Mouse (Mus musculus) megakaryocyte, embryonic 14.5 days (primary cell): ENCODE measurements around the gene Sdhc. TPM values are rescaled to one million over a fixed set of nuclear protein-coding genes. Genes with fewer than 3 reads are reported as not detected.
"Not testable (repeated sequence)": the region's sequence is repeated elsewhere in the genome, so short reads cannot be mapped to it uniquely, and the experiment has no call there.

ENCODE experiments used
- H3K27me3 ChIP-seq: replicated peaks from 2 replicates; pipeline ENCODE3; 2012; ENCODE audit warnings: inconsistent platforms
- H3K36me3 ChIP-seq: replicated peaks from 2 replicates; pipeline ENCODE3; 2012; ENCODE audit warnings: low read length, inconsistent platforms, mixed read lengths
- H3K4me1 ChIP-seq: 2 replicates; pipeline ENCODE4 v1.6.1; 2012; ENCODE audit warnings: inconsistent platforms
- H3K4me3 ChIP-seq: replicated peaks from 2 replicates; pipeline ENCODE3; 2012; ENCODE audit warnings: moderate library complexity, mild to moderate bottlenecking, inconsistent platforms
- H3K9me3 ChIP-seq: 2 replicates; pipeline ENCODE4 v1.6.1; 2012; ENCODE audit warnings: inconsistent platforms
- FLI1 ChIP-seq: IDR thresholded peaks from 2 replicates; pipeline ENCODE4 v1.6.1; 2012; ENCODE audit warnings: low read length, inconsistent platforms, mixed read lengths
- GATA1 ChIP-seq: IDR thresholded peaks from 3 replicates; pipeline ENCODE4 v1.6.1; 2012; ENCODE audit warnings: mixed read lengths, low read length, inconsistent platforms, borderline replicate concordance
- polyA plus RNA-seq: library from polyadenylated mRNA; stranded (reverse); fragments of >175 nt; gene quantifications from 2 replicates; pipeline ENCODE4 v1.2.3, GENCODE M21; 2012; ENCODE audit warnings: low replicate concordance; ENCODE audit not compliant: insufficient read depth

Sdhc gene
- polyA plus RNA-seq, 1 experiment: 93.6 TPM

DNA sequence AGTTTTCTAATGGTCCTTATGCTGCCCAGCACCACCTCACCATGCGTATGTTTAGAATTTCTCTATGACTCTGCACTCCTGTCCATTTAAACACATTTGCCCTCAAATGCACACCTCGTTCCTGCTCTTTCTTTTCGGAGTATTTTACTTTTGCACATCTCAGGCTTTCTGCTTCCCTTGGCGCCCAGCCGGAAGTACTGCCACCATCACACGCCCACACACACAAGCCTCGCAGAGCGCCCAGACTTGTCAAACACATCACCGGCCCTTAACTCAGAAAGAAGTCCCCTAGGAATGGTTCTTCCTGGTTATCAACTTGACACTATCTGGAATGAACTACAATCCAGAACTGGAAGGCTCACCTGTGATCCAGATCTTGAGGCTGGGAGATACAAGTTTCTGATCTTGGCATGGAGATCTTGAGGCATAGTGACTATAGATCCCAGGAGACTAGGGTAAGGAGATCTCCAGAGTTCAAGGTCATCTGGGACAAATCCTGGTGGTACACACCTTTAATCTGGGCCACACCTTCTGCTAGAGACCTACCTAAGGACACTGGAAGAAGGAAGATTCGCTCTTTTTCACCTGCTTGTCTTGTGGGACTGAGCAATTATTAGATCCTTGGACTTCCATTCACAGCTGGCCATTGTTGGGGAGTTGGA is 47.1 kb downstream of the Sdhc start:
- TF ChIP-seq GATA1 (no peak), FLI1 (no peak)
- no peaks in the 10 kb centered on the region for H3K36me3 ChIP-seq
- peak overlapping the region; percentile 94 for H3K4me3 ChIP-seq
- peaks cover 14% of the 10 kb centered on the region for H3K4me1 ChIP-seq
- peaks cover 2% of the 10 kb centered on the region for H3K27me3 ChIP-seq
- peaks cover 8% of the 10 kb centered on the region; the same call in 1 of the 2 replicates for H3K9me3 ChIP-seq

DNA sequence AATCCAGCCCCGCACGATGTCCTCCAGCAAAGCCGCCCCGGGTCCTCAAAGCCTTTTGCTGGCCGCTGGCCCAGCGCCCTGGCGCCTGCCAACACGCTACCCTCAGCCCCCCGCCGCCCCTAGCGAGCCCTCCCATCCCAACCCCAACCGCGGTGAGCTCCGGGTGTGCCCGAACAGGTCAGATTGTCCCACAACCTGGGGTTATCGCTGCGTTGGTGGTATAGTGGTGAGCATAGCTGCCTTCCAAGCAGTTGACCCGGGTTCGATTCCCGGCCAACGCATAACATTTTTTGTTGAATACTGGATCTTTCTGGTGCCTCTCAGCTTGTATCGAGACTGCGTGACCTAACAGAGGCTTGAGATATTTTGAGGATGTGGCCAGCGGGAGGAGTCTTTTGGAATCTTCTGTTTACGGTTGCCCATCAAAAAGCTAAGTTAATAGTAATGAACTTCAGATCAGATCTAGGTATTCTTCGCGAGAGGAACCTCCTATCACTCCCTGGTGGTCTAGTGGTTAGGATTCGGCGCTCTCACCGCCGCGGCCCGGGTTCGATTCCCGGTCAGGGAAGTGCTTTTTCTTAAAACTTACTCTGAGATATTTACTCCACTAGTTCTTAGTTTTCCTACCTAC is 47.7 kb downstream of the Sdhc start:
- TF ChIP-seq GATA1 (no peak), FLI1 (no peak)
- Histone ChIP-seq H3K27me3 (peaks cover 3% of the 10 kb centered on the region), H3K9me3 (peaks cover 8% of the 10 kb centered on the region; the same call in 1 of the 2 replicates), H3K4me1 (peaks cover 16% of the 10 kb centered on the region), H3K4me3 (peak overlapping the region; percentile 94), H3K36me3 (no peaks in the 10 kb centered on the region)

DNA sequence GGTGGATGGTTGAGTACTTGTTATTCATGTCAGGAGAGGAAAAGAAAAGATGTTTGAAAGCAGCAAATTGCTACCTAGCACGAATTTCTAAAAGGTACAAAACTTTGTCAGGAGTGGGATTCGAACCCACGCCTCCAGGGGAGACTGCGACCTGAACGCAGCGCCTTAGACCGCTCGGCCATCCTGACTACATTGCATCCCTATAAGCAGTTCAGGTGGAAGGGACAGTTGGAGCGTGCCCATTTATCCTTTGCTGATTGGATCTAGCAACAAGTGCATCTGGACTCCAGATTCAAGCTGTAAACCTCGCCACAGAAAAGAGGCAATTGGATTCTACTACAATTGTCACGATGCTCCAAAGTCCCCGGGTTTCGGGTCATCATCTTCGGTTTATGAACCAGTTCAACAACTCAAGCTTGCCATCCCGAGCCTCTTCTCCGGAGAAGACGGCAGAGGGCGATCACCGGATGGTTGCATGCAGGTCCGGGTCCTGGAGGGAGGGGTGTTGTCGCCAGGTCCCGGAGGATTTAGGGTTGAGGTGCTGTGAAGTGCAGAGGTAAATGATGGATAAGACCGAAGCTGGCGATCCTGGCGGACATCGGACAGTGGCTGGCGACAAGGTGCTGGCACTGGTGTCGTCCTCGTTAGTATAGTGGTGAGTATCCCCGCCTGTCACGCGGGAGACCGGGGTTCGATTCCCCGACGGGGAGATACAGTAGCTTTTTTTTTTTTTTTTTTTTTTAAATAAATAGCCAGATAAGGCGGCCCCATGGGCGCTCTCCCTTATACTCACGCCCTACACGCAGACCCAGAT is 48.5 kb downstream of the Sdhc start:
- Histone ChIP-seq H3K27me3 (peaks cover 7% of the 10 kb centered on the region), H3K36me3 (no peaks in the 10 kb centered on the region), H3K4me3 (peak overlapping the region; percentile 94), H3K9me3 (peaks cover 8% of the 10 kb centered on the region; the same call in 1 of the 2 replicates), H3K4me1 (peaks cover 18% of the 10 kb centered on the region)
- TF ChIP-seq GATA1 (no peak), FLI1 (no peak)

DNA sequence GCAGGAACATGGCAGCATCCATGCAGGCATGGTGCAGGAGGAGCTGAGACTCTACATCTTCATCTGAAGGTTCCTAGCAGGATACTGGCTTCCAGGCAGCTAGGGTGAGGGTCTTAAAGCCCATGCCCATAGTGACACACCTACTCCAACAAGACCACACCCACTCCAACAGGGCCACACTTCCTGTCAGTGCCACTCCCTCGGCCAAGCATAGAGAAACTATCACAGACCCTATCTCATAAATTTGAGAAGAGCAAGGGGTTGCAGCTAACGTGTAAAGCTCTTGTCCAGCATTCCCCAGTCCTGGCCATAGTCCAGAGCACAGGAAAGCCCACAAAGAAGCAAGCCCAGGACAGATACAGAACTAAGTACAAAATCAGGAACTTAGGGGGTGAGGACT is 49.4 kb downstream of the Sdhc start:
- peaks cover 18% of the 10 kb centered on the region for H3K4me1 ChIP-seq
- peaks cover 10% of the 10 kb centered on the region for H3K27me3 ChIP-seq
- no peak overlapping the region for H3K4me3 ChIP-seq
- no peak for TF ChIP-seq GATA1
- TF ChIP-seq FLI1: no peak
- peaks cover 9% of the 10 kb centered on the region; the same call in 1 of the 2 replicates for H3K9me3 ChIP-seq
- H3K36me3 ChIP-seq: no peaks in the 10 kb centered on the region

DNA sequence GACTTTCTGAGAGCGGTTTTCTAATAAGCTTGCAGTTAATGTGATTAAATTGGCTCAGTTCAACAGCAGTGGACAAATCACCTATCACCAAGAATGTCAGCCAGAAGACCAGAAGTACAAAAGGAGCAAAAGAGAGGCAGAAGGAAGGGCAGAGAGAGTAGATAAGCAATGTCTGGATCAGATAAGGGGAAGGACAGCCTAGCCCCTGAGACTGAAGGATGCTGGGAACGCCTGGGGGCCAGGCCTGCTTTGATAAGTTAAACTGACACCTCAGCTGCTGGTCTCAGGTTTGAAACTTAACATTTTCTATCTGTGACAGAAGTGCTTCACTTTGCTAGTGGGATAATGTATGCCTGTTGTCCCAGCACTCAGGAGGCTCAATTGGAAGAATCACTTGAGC is 52.8 kb downstream of the Sdhc start:
- TF ChIP-seq GATA1 (no peak), FLI1 (no peak)
- H3K4me1 ChIP-seq: peaks cover 12% of the 10 kb centered on the region
- peaks cover 19% of the 10 kb centered on the region for H3K27me3 ChIP-seq
- H3K4me3 ChIP-seq: no peak overlapping the region
- H3K9me3 ChIP-seq: peaks cover 18% of the 10 kb centered on the region
- H3K36me3 ChIP-seq: no peaks in the 10 kb centered on the region

DNA sequence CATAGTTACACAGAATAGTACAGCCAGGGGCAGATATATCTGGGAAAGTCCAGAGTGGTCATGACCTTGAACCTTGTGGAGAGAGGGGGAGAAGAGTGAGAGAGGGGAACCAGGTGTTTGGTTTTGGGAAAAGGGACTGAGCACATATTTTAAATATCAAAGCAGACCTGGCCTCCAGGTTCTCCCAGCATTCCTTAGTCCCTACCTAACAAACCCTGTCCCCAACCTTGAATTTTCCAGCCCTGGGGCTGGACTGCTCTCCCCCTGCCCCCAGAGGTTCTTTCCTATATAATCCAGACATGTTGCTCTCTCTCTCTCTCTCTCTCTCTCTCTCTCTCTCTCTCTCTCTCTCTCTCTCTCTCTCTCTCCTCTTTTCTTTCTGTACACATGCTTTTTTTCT is 53.3 kb downstream of the Sdhc start:
- Histone ChIP-seq H3K9me3 (peaks cover 18% of the 10 kb centered on the region), H3K27me3 (peaks cover 19% of the 10 kb centered on the region), H3K36me3 (no peaks in the 10 kb centered on the region), H3K4me1 (peaks cover 10% of the 10 kb centered on the region), H3K4me3 (no peak overlapping the region)
- TF ChIP-seq GATA1 (no peak), FLI1 (no peak)

DNA sequence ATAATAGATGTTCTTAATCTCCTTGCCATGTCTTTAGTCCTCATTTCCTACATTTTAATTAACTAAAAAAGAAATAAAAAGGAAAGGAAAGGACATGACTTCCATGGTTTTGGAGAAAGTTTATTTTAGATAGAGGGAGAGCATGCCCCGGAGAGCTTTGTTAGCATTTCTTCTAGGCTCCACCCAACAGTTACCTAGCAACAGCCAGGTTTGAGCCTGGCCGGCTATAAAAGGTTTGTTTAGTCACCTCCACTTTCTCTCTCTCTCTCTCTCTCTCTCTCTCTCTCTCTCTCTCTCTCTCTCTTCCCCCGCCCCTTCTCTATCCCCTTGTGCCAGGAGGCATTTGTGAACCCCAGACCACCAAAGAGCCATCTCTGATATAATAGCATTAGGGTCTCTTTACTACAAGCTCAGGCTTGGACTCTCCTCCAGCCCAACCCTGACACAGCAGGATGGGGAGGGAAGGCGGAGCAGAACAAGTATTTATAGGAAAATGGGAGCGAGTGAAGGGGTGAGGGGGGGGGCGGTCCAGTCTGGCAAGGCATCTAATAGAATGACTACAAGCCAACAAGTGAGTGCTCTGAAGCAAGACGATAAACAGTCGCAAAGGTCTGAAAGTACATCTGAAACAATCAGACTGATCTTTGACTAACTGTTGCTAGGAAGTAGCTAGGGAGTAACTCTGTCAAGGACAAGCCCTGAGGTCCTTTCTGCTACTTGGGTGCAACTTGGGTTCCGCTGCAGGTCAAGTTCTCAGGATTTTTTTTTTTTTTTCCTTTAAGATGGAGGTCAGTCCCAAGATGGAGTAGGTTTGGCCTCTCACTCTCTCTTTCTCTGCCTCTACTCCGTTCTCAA is 54.1 kb downstream of the Sdhc start:
- Histone ChIP-seq H3K9me3 (peaks cover 21% of the 10 kb centered on the region), H3K27me3 (peaks cover 16% of the 10 kb centered on the region), H3K36me3 (no peaks in the 10 kb centered on the region), H3K4me3 (no peak overlapping the region), H3K4me1 (peaks cover 4% of the 10 kb centered on the region)
- TF ChIP-seq FLI1 (no peak), GATA1 (no peak)

DNA sequence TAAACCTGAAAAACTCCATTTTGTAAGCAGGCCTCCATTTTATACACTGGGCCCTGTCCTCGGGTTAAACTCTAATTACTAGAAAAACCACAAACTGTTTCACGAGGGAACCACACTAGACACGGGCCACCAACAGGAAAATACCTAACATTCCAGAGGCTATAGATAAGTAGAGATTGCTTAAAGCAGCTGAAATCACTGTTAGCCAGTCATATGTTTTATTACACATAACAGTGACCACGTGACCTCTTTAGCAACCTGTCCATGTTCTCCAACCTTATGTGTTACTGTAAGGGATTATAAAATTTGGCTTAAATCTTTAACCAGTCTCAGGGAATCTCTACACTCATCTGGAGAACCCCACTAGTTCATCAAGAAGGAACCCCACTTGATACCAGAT is 56.0 kb downstream of the Sdhc start:
- H3K4me1 ChIP-seq: peaks cover 4% of the 10 kb centered on the region
- peaks cover 24% of the 10 kb centered on the region for H3K9me3 ChIP-seq
- H3K27me3 ChIP-seq: peaks cover 20% of the 10 kb centered on the region
- no peak overlapping the region for H3K4me3 ChIP-seq
- no peaks in the 10 kb centered on the region for H3K36me3 ChIP-seq
- no peak for TF ChIP-seq FLI1
- TF ChIP-seq GATA1: no peak

DNA sequence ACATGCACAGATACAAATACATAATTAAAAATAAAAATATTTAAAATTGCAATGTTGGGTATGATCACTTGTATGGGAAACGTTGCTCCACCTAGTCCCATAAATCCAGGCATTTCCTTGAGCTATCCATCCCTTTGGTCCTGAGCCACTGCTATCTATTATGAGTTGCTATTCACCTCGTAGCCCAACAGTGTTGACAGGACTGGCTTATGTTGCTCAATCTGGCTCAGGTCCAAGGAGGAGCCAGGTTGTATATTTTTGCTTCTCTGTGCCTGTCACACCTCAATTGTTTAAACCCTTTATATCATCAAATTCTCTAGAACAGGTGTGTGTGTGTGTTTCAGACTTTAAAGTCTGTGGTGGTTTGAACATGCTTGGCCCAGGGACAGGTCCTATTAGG is 59.6 kb downstream of the Sdhc start:
- H3K4me1 ChIP-seq: no peaks in the 10 kb centered on the region
- H3K27me3 ChIP-seq: peaks cover 20% of the 10 kb centered on the region
- H3K4me3 ChIP-seq: no peak overlapping the region
- H3K9me3 ChIP-seq: peaks cover 16% of the 10 kb centered on the region
- no peak for TF ChIP-seq FLI1
- TF ChIP-seq GATA1: no peak
- no peaks in the 10 kb centered on the region for H3K36me3 ChIP-seq

DNA sequence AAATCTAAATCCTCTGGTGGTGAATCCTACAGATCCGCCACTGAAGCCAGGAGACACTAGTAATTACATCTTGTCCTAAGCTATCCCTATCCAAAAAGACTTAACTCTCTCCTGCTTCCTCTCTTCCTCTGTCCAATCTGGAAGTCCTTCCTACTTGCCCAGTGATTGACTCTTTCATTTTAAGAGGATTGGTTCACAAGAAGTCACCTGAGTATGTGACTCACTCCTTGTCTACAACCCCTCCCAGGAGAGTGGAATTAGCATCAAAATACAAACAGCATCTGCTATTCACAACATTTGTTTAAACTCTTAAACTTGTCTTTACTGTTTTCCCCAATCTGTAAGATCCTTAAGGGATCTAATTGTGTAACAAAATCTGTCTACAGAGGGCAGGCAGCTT is 60.5 kb downstream of the Sdhc start:
- H3K4me3 ChIP-seq: no peak overlapping the region
- TF ChIP-seq FLI1 (no peak), GATA1 (no peak)
- H3K27me3 ChIP-seq: peaks cover 17% of the 10 kb centered on the region
- H3K9me3 ChIP-seq: peaks cover 9% of the 10 kb centered on the region
- H3K4me1 ChIP-seq: no peaks in the 10 kb centered on the region
- no peaks in the 10 kb centered on the region for H3K36me3 ChIP-seq

DNA sequence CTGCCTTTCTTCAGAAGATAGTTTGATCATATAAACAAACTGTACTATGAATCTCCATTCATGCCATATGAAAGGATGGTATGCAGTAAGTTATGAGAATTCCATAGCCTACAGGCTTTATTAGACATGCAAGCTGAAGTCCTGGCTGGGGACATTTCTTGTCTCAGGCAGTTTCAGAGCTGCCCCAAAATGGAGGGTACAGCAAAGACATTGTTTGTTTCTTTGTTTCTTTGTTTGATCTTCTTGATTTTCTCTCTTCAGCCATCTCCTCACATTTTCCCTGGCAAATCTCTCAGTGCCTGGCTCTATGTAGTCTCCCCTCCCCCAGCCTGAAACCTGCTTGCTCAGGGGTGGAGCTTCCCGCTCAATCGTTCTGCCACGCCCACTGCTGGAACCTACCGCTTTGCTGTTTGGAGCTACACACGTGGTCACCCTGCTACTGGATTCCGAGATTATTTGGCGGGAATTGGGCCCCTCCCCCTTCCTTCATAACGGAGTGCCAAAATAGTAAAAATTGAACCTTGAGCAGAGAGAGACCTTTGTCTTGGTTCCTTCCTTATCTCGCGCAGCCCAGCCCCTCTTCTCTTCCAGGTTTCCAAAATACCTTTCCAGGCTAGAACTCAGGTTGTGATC is 62.0 kb downstream of the Sdhc start:
- not testable (repeated sequence) for H3K4me1 ChIP-seq, H3K4me3 ChIP-seq, H3K9me3 ChIP-seq, H3K36me3 ChIP-seq
- H3K27me3 ChIP-seq: peaks cover 15% of the 10 kb centered on the region
